Mouse (Mus musculus): Measurements from ENCODE around the gene Polr2l. TPM values are rescaled to one million over a fixed set of nuclear protein-coding genes. Genes with fewer than 3 reads are reported as not detected.

Polr2l gene
- polyA plus RNA-seq, 1 experiment from 2014 or later = 72.9 TPM

DNA sequence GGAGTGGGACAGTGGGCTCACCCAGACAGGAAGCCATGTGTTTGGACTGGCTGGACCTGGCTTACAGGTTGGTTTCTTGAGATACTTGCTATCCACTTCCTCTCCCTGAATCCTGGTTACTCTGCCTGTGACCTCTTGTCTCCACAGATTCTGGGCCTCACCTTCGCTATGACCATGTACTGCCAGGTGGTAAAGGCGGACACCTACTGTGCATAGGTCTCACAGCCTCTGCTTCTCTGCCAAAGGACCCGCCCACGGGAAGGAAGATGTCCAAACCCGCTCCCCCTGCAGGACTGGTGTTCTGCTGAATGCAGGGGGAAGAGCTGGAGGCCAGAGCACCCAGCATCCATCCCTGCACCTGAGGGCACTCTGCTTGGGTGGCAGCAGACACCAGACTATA is 17.8 kb upstream of the Polr2l start:
- H3K4me3 ChIP-seq (ENCODE audit: low read depth, low read length) = no peak overlapping the region
- no peak overlapping the region for H3K4me2 ChIP-seq
- H3K4me1 ChIP-seq (ENCODE audit: control insufficient read depth, insufficient read depth, low read length) = peaks cover 7% of the 10 kb centered on the region
- no peak overlapping the region for H3K27ac ChIP-seq (ENCODE audit: low read depth, low read length)
- no peak for ATAC-seq (replicated peaks; ENCODE audit: insufficient number of reproducible peaks, low FRiP score, low TSS enrichment)
- no peaks in the 10 kb centered on the region for H3K9me3 ChIP-seq (replicated peaks; ENCODE audit: control insufficient read depth, low read length)
- no peaks in the 10 kb centered on the region for H3K27me3 ChIP-seq (ENCODE audit: control insufficient read depth, insufficient read depth, low read length)
- 0 out of 2 replicates have a peak, but pooled peaks cover 2% of the 10 kb centered on the region for H3K36me3 ChIP-seq (ENCODE audit: control insufficient read depth, insufficient read depth, low read length)
- WGBS (ENCODE audit: insufficient replicate concordance) = 76% methylated on average over 5 of the region's 5 CpGs
- H3K9ac ChIP-seq (ENCODE audit: low read depth, low read length) = no peak overlapping the region

DNA sequence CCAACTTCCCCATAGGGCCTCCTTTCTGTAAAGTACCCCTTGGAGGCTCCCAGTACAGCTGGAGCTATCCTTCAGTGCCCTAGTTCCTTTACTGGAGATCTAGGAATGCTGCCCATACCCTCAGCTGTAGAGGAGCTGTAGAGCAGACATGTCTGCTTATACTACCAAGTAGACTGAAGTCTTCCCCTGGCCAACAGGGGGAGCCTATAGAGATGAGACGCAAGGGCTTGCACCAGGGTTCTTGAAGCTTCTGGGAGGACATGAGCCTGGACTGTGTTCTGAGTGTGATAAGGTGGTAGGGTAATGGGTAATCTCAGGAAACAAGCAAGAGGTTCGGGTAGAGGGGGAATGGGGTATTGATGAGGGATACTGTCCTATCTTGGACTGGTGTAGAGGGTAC is 16.2 kb upstream of the Polr2l start:
- Histone ChIP-seq H3K27me3 (ENCODE audit: control insufficient read depth, insufficient read depth, low read length) (no peaks in the 10 kb centered on the region), H3K9me3 (replicated peaks; ENCODE audit: control insufficient read depth, low read length) (no peaks in the 10 kb centered on the region), H3K9ac (ENCODE audit: low read depth, low read length) (no peak overlapping the region), H3K27ac (ENCODE audit: low read depth, low read length) (no peak overlapping the region), H3K4me1 (ENCODE audit: control insufficient read depth, insufficient read depth, low read length) (no peaks in the 10 kb centered on the region), H3K4me3 (ENCODE audit: low read depth, low read length) (no peak overlapping the region), H3K36me3 (ENCODE audit: control insufficient read depth, insufficient read depth, low read length) (0 out of 2 replicates have a peak, but pooled peaks cover 2% of the 10 kb centered on the region), H3K4me2 (no peak overlapping the region)
- 69% methylated on average over 2 of the region's 2 CpGs for WGBS (ENCODE audit: insufficient replicate concordance)
- ATAC-seq (replicated peaks; ENCODE audit: insufficient number of reproducible peaks, low FRiP score, low TSS enrichment) = no peak

DNA sequence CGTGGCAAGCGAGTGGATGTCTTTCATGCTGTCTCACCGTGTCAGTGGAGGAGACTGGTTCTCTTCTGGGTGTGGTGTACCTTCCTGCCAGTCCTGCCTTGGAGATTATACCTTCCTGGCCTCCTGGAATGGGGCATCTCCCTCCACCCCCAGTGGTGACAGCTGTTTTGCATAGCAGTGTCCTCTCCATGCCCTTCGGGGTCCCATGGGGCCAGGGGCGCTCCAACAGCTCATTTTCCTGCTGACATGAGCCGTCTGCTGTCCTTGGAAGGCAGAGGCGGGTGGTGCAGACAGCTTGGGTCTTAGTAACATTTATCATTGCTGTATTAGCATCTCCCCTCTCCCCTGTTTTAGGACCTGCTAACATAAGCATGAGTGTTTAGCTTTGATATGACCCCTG is 12.2 kb upstream of the Polr2l start:
- Histone ChIP-seq H3K4me3 (ENCODE audit: low read depth, low read length) (no peak overlapping the region), H3K36me3 (ENCODE audit: control insufficient read depth, insufficient read depth, low read length) (no peaks in the 10 kb centered on the region), H3K27ac (ENCODE audit: low read depth, low read length) (no peak overlapping the region), H3K27me3 (ENCODE audit: control insufficient read depth, insufficient read depth, low read length) (peaks cover 13% of the 10 kb centered on the region), H3K9me3 (replicated peaks; ENCODE audit: control insufficient read depth, low read length) (no peaks in the 10 kb centered on the region), H3K4me2 (no peak overlapping the region), H3K4me1 (ENCODE audit: control insufficient read depth, insufficient read depth, low read length) (peaks cover 9% of the 10 kb centered on the region), H3K9ac (ENCODE audit: low read depth, low read length) (no peak overlapping the region)
- WGBS (ENCODE audit: insufficient replicate concordance) = 74% methylated on average over 7 of the region's 7 CpGs
- no peak for ATAC-seq (replicated peaks; ENCODE audit: insufficient number of reproducible peaks, low FRiP score, low TSS enrichment)

DNA sequence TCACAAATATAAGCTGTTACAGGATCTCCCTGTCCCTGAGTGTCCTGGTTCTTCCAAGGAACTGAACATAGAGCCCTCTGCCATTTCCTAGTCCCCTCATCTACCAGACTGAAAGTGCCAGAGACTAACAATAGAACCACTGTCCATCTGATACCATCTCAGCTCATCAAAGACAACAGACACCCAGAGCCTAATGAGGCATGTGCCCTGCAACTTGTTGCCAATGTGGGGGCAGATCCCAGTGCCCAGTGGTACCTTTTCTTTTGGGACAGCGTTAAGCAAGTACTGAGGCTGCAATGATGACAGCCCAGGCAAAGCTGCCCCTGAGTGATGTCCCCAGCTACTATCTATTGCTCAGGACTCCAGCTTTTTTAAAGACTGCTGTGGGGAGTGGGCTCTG is 11.3 kb upstream of the Polr2l start:
- no peak overlapping the region for H3K4me2 ChIP-seq
- H3K27ac ChIP-seq (ENCODE audit: low read depth, low read length) = no peak overlapping the region
- no peak for ATAC-seq (replicated peaks; ENCODE audit: insufficient number of reproducible peaks, low FRiP score, low TSS enrichment)
- H3K9ac ChIP-seq (ENCODE audit: low read depth, low read length) = no peak overlapping the region
- H3K4me1 ChIP-seq (ENCODE audit: control insufficient read depth, insufficient read depth, low read length) = peaks cover 12% of the 10 kb centered on the region
- H3K27me3 ChIP-seq (ENCODE audit: control insufficient read depth, insufficient read depth, low read length) = peaks cover 14% of the 10 kb centered on the region
- H3K9me3 ChIP-seq (replicated peaks; ENCODE audit: control insufficient read depth, low read length) = no peaks in the 10 kb centered on the region
- H3K36me3 ChIP-seq (ENCODE audit: control insufficient read depth, insufficient read depth, low read length) = no peaks in the 10 kb centered on the region
- 96% methylated on average over 1 of the region's 1 CpGs for WGBS (ENCODE audit: insufficient replicate concordance)
- no peak overlapping the region for H3K4me3 ChIP-seq (ENCODE audit: low read depth, low read length)

- Histone ChIP-seq H3K36me3 (ENCODE audit: control insufficient read depth, insufficient read depth, low read length) (no peaks in the 10 kb centered on the region), H3K9ac (ENCODE audit: low read depth, low read length) (no peak overlapping the region), H3K27me3 (ENCODE audit: control insufficient read depth, insufficient read depth, low read length) (peaks cover 17% of the 10 kb centered on the region), H3K27ac (ENCODE audit: low read depth, low read length) (no peak overlapping the region), H3K4me2 (no peak overlapping the region), H3K4me3 (ENCODE audit: low read depth, low read length) (no peak overlapping the region), H3K9me3 (replicated peaks; ENCODE audit: control insufficient read depth, low read length) (no peaks in the 10 kb centered on the region), H3K4me1 (ENCODE audit: control insufficient read depth, insufficient read depth, low read length) (peaks cover 16% of the 10 kb centered on the region)
- no peak for ATAC-seq (replicated peaks; ENCODE audit: insufficient number of reproducible peaks, low FRiP score, low TSS enrichment)
- 96% methylated on average over 2 of the region's 2 CpGs for WGBS (ENCODE audit: insufficient replicate concordance)
These were observed 10.7 kb upstream of the Polr2l start for GRCm38 (mm10) chr7:141485606-141486005.

DNA sequence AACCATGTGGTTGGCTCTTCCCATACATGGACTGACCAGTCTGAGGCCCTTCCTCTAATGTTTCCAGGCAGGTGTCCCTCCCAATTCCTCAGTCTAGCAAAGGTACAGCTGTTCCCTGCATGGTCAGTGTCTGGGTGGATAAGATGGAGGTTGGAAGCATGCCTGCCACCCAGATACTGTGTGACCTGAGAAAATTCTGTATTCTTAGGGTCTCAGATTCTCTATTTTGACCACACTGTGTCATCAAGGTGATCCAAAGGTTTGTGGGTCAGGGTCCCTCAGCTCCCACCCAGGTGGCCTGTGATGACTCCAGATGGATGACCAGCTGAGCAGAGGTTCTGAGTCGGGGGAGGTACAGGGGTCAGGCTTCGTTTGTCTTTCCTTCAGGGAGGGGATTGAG is 10.3 kb upstream of the Polr2l start:
- H3K4me1 ChIP-seq (ENCODE audit: control insufficient read depth, insufficient read depth, low read length) = peaks cover 19% of the 10 kb centered on the region
- H3K36me3 ChIP-seq (ENCODE audit: control insufficient read depth, insufficient read depth, low read length) = no peaks in the 10 kb centered on the region
- ATAC-seq (replicated peaks; ENCODE audit: insufficient number of reproducible peaks, low FRiP score, low TSS enrichment) = no peak
- no peak overlapping the region for H3K9ac ChIP-seq (ENCODE audit: low read depth, low read length)
- no peak overlapping the region for H3K27ac ChIP-seq (ENCODE audit: low read depth, low read length)
- peaks cover 17% of the 10 kb centered on the region for H3K27me3 ChIP-seq (ENCODE audit: control insufficient read depth, insufficient read depth, low read length)
- H3K9me3 ChIP-seq (replicated peaks; ENCODE audit: control insufficient read depth, low read length) = no peaks in the 10 kb centered on the region
- H3K4me3 ChIP-seq (ENCODE audit: low read depth, low read length) = no peak overlapping the region
- no peak overlapping the region for H3K4me2 ChIP-seq
- 56% methylated on average over 2 of the region's 2 CpGs for WGBS (ENCODE audit: insufficient replicate concordance)

GRCm38 (mm10) chr7:141484186-141485120 is 9.5 kb upstream of the Polr2l start:
- no peaks in the 10 kb centered on the region for H3K9me3 ChIP-seq (replicated peaks; ENCODE audit: control insufficient read depth, low read length)
- H3K36me3 ChIP-seq (ENCODE audit: control insufficient read depth, insufficient read depth, low read length) = no peaks in the 10 kb centered on the region
- no peak overlapping the region for H3K4me2 ChIP-seq
- H3K4me1 ChIP-seq (ENCODE audit: control insufficient read depth, insufficient read depth, low read length) = peaks cover 19% of the 10 kb centered on the region
- H3K4me3 ChIP-seq (ENCODE audit: low read depth, low read length) = no peak overlapping the region
- no peak for ATAC-seq (replicated peaks; ENCODE audit: insufficient number of reproducible peaks, low FRiP score, low TSS enrichment)
- WGBS (ENCODE audit: insufficient replicate concordance) = 65% methylated on average over 5 of the region's 5 CpGs
- H3K27ac ChIP-seq (ENCODE audit: low read depth, low read length) = no peak overlapping the region
- no peak overlapping the region for H3K9ac ChIP-seq (ENCODE audit: low read depth, low read length)
- peaks cover 17% of the 10 kb centered on the region for H3K27me3 ChIP-seq (ENCODE audit: control insufficient read depth, insufficient read depth, low read length)

DNA sequence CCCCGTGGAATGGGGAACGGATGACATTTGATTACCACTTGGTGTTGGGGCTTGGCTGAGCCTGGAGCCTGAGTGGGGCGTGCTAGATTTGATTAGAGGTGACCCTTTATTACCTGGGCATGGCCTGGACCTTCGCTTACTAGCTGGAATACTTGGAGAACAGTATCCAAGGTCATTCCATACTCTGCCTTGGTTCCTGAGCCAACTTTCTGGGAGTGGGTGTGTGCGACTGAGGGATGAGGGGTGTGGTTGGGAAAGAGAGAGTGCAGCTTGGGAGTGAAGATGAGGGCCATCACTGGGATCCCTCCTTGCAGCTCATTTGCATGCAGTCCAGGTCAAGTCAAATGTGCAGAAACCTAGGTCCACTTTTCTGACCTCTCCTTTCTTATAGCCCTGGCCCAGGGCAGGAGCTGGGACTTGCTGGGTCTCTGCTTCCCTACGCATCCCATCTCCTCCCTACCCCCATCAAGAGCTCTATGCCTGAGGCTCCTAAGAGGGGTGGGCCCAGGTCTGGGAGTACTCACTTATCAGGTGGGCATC is 8.3 kb upstream of the Polr2l start:
- WGBS (ENCODE audit: insufficient replicate concordance) = 77% methylated on average over 6 of the region's 6 CpGs
- Histone ChIP-seq H3K4me2 (no peak overlapping the region), H3K4me3 (ENCODE audit: low read depth, low read length) (no peak overlapping the region), H3K27me3 (ENCODE audit: control insufficient read depth, insufficient read depth, low read length) (peaks cover 17% of the 10 kb centered on the region), H3K9me3 (replicated peaks; ENCODE audit: control insufficient read depth, low read length) (no peaks in the 10 kb centered on the region), H3K9ac (ENCODE audit: low read depth, low read length) (no peak overlapping the region), H3K27ac (ENCODE audit: low read depth, low read length) (no peak overlapping the region), H3K36me3 (ENCODE audit: control insufficient read depth, insufficient read depth, low read length) (no peaks in the 10 kb centered on the region), H3K4me1 (ENCODE audit: control insufficient read depth, insufficient read depth, low read length) (peaks cover 23% of the 10 kb centered on the region)
- no peak for ATAC-seq (replicated peaks; ENCODE audit: insufficient number of reproducible peaks, low FRiP score, low TSS enrichment)
